Mouse (Mus musculus): ENCODE results near the gene Frmd4b. TPM values are rescaled to one million over a fixed set of nuclear protein-coding genes. Genes with fewer than 3 reads are reported as not detected.

The Frmd4b gene
- polyA plus RNA-seq, 1 experiment from 2014 or later, result 13.5 TPM

Other genes starting within 250 kb of the Frmd4b start
- 19.6 and 22.0 TPM in 2 replicates for gene Mitf, start 189.5 kb upstream of the Frmd4b start, polyA plus RNA-seq (2015; fragmentation: Nextera tagmentation; extraction: Ambion mirVana)